Mouse (Mus musculus): ENCODE measurements around the gene Med22.

Gene Med22

DNA sequence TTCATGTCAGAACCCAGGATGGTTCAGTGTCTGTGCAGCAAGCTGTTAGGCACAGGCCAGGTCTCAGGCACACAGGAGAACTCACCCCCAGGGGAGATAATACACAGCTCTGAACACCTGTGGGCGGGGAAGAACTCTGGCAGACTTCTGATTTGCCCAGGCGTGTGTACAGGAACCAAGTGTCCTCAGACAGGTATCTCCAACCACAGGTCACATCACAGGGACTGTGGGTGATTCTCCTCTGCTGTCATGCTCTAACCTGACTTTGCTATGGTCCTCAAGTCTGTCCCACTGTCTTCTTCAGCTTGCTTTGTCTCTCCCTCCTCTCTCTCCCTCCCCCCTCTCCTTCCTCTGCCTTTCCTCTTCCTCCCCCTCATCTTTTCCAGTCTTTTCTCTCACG lies 45.6 kb downstream of the Med22 start, which contains the start of gene Abo:
Gene Abo, minus strand, starts transcription at position 101 of the 400 bp plus-strand sequence.
- no peak for DNase-seq (ENCODE audit: low spot score)

DNA sequence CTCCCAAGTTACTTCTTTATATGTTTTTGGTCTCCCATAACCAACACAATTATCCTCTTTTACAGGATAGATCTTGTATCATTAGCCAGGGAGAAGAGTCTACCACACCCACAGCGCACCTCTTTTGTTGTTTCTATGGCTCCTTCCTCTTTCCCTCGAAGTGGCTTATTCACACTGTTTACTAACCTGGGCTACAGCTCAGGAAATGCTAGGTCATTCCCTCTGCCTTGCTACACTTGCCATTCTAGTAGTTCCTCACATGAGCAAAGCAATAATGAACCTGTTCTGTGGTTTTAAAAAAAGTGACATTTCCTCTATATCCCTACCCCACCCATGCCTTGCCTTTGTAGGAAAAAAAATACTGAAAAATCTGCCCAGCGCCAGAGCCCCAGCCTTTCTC lies 47.6 kb downstream of the Med22 start:
- no peak for DNase-seq (ENCODE audit: low spot score)

Measured in embryo, embryonic 10.5 days (tissue).